Mouse (Mus musculus): ENCODE results near the gene Qsox1.
A peak's percentile ranks its signal among the peaks of the same experiment; 100 is the strongest.

Gene Qsox1

DNA sequence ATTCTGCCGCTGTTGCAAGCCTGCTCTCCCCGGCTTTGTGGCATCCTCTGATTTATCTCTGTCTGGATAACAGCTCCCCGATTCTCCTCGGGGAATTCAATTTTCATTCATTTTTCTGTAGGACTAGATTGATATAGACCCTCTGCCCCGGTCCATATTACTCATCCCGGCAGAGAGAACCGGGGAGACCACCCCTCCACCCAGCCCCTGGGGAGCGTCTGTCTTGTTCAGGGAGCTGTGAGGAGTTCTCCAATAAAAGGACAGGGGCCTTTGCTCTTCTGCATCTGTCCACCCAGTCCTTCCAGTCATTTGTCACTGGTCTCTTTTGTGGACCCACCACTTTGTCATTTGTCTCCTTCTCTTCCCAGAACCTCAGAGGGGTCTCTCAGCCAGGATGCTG, 65.7 kb downstream of the Qsox1 start:
- DNase-seq (ENCODE audit: low spot score), result no peak

DNA sequence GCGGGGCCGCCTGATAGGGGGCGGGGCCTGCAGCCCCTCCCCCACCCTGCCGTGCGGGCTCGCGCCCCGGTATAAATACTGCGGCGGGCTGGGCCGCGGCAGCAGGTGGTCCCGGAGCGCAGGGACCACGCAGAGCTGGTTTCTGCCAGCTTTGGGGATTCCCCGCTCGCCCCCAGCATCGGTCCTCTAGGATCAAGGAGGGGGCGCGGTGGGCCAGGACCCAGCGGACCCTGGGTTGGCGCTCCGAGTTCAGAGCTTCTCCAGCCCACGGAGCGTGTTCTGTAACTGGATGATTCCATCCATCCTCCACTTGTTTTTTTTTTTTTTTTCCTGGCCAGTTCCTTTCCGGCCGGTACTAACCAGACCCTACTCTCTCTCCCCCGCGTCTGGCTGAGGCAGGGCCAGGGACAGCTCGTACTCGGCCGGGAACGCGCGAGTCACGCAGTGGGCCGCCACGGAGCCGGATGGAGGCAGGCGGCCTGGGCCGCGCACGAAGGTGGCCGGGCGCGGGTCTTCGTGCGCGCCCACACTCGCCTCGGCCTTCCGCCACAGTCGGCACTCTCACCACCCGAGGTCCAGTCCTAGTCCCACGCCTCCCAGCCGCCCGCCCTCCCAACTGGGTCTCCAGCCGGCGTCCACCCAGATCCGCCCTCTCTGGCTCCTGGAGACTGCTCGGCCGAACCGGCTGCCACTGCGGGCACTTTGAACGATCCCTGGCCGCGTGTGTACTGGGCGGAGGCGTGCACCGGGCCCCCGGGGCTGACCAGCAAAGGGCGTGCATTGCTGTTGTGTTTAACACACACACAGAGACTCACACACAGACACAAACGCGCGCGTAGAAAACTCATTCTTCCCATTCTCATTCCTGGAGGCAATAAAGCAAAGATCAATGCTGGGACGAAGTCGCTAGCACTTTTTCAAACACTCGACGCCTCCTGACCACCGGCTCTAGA, 70.0 kb downstream of the Qsox1 start:
- DNase-seq (ENCODE audit: low spot score), result peak; percentile 55

DNA sequence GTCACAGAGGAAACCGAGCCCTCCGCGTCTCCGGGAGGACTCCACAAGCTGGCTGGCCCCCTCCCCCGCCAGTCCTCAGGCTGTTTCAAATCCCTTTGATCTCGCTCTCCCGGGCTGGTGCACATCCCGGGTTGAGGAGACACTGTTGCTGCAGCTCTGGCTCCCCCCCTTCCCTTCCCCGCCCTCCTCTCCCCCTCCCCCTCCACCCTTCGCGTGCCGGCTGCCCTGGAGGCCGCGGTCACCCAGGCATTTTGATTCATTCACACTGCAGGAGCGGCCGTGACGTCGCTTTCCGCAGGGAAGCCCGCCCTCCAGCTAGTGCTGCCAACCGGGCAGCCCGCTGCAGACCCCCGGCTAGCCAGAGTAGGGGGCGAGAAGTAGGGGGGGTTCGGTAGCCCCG, 70.7 kb downstream of the Qsox1 start:
- peak; percentile 66 for DNase-seq (ENCODE audit: low spot score)

DNA sequence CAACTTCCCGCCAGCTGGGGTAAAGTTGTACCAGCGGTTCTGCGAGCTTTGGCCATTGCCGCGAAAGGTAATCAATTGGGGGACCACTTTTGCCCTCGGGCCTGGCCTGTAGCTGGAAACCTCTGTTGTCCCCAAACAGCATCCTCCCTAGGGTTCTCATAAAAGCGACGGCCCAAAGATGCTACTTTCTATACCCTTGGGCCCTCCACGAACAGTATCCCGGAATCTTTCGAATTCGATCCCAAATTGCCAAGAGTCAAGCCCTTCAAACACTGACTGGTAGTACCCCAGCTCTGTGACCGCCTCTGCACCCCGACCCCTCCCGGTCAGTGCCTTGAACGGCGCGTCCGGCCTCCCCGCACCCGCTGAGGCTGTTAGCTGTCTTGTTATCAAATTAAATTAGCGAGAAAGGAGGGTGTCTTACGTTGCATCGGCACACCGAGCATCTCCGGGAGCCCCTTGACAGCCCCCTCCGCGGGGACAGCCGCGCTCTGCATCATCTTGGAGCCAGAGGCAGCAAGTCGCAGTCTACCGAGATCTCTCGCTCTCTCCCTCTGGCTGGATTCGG, 71.2 kb downstream of the Qsox1 start:
- DNase-seq (ENCODE audit: low spot score), result peak; percentile 42

DNA sequence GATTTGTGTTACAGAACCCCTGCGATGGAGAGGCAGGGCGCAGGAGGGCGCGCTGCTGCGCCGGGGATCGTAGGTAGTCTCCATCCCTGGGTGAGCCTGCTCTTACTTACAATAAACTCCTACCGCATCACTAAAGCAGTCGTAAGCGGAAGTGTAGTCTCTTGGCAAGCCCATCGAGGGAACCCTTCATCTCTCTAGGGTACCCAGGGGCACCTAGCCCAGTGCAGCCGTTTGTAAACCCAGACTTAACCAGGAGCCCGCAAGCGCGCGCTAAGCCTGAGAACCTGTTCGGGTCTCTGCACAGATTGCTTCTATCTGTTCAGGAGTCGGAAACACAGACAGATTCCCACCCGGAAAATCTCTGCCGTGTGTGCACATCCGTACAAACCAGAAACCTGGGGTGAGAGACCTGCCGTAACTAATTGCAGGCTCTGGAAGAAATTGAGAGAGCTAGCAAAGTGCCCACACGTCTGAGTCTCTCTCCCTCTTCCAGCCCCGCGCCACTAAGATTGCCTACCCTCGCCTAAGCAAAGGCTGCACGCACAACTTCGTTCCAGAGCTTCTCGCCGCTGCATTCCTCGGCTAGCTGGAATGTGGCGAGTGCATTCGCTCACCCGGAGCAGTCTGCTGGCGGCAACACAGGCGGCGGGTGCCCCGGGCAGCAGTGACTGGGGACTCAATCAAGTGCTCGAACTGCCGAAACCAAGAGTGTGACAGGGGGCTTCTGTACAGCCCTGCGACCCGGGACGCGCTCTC, 71.9 kb downstream of the Qsox1 start:
- peak; percentile 71 for DNase-seq (ENCODE audit: low spot score)

DNA sequence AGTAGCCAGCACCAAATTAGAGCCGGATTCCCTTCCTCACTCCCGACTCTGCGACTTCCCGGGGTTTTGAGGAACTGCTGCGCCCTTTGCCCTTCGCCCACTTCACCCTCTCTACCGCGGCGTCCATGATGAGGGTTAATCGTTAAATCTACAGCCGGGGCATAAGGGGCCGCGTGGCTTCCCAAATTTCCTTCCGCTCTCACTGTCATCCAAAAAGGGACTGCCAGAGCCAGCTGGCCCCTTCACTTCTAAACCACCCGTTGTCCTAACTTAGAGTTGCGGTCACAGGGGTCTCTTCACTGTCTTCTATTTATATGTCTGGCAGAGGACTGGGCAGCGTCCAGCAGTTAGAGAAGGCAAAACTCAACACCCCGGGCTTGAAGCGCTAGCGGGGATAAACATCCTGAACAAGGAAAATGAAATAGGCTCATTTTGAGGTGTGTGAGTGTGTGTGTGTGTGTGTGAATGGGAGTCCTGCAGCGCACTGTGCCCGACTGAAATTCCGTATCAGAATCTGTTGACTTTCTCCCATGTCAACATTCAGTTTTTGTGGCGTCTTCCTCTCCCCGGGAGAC, 74.8 kb downstream of the Qsox1 start:
- DNase-seq (ENCODE audit: low spot score), result no peak

DNA sequence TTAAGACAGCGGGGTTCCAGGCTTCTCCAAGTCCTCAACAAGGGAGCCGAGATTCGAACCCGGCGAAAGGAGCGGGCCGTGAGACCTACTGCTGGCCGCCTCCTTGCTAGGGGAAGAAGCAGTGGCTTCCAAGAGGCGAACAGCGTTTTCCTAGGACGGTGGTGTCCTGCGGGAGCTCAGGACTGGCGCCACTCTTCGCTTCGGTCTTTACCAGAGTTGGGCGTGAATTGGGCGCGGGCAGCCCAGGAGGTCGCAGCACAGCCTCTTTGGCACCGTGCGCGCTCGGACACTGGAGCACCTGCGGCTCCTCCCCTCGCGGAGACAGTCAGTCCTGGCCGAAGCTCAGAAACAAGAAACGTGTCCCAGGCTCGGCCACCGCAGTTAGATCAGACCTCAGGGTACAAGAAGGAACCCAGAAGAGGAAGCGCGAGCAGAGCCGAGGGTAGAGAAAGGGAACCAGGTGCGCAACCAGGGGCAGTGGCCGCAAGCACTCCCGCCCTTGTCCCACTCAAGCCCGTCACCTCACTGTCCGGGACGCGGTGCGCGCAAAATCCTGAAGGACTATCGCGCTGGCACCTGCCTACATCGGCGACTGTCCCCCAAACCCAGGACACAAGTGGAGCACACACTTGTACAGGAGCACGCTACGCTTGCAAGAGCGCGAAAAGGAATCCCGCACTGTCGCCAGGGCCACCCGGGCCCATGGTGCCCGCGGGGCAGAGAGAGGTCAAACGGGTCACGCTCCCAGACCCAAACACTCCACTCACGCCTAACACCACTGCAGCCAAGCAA, 75.5 kb downstream of the Qsox1 start:
- DNase-seq (ENCODE audit: low spot score), result peak; percentile 49

DNA sequence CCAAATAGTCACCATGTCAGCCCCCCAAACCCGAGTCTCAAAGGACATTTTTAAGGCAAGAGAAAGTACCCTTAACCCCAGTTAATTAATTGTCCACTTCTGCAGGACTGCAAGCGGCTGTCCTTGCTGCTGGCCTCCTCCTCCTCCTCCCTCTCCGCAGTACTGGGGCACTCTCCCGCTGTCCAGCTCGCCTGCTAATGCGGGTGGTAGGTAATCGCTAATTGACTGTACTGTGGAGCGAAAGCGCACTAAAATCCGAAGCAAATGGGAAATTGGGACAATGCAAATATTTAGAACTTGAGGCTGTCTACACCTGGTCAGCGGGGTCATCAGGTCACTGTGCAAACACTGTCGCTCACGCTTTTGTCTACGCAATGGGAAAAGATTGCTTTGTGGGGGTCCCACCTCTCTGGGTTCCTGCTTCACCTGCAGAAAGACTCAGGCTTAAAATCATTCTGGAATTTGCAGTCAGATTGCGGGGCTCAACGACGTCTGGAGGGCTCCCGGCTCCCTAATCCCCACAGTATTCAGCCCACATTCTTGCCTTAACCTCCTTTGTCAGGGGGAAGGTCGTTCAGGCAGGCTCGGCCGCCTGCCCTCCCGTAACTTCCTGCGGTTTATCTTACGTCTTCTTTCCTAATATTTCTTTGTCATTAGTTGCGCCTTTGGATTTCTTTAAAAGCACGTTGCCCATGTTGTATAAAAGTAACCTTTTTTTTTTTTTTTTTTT, 76.4 kb downstream of the Qsox1 start:
- peak; percentile 38 for DNase-seq (ENCODE audit: low spot score)

DNA sequence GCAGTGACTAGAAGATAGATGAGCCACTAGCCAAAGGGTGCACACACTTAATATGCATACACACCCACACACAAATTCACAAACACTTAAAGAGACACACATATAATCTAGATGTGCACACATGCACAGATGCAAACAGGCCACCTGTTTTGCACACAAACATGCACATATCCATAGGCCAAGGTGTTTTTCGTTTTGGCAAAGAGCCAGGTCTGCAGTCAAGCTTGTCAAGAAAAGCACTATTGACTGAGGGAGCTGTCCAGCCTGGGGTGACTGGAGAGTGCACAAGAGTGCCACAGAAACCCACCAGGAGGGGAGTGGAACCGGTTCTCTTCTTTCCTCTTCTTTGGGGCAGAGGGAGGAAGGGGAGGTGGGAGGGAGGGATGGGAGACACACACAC, 81.5 kb downstream of the Qsox1 start:
- no peak for DNase-seq (ENCODE audit: low spot score)

DNA sequence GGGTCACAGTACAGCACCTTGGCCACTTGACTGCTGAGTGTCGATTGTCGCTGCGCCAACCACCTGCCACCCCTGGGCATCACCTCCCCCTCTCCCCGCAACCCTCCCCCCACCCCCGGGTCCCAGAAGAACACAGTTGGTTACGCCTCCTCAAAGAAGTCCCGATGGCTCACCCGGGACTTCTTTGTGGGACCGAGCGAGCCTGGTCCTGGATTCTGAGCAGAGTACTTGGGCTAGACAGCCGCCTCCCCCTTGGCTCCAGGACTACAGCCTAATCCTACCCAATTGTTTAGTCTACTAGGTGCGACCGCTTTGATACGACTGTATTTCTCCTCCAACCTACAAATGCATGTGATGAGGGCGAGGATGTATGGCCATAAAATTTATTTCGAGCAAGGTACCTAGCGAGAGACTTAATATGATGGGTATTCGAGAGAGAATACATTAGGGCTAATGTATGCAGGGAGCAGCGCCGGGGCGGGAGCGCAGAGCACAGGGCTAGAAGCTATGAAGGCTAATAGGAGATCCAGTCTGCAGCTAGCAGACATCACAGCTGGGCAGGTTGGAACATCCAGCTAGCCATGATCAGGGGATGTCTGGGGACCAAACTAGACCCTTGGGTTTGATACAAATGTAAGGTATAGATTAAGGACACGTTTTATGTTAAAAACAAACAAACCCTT, 83.4 kb downstream of the Qsox1 start:
- DNase-seq (ENCODE audit: low spot score), result no peak

DNA sequence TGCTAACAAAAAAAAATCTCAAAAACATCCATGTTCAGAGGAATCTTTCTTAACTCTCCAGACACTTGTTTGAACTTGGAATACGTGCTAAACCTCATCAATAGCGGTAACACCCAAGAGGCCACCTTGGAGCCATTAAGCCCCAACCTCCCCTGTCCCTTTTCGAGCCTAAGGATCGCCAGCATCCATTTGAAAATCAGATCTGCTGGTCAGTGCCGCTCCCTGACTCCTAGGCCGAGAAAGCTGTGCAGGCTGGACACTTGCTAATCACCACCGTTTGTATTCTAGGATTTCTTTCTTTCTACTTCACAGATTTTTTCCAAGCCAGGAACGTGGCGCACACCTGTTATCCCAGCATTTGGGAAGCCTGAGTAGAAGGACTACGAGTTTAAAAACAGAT, 84.9 kb downstream of the Qsox1 start:
- no peak for DNase-seq (ENCODE audit: low spot score)

Data from embryo, embryonic 10 days (tissue).